Mouse (Mus musculus) T-cell, adult 2 months (primary cell): Measurements from ENCODE around the gene Cdc42ep2.
A peak's percentile ranks its signal among the peaks of the same experiment; 100 is the strongest.
"Not testable (repeated sequence)": the region's sequence is repeated elsewhere in the genome, so short reads cannot be mapped to it uniquely, and the experiment has no call there.

Experiments
- DNase-seq: peaks from one replicate; pipeline ENCODE4 v3.0.0; 2022; ENCODE audit warnings: low spot score

The Cdc42ep2 gene

GRCm38 (mm10) chr19:5912103-5913006, 12.3 kb downstream of the Cdc42ep2 start:
- peak; percentile 99 for DNase-seq

GRCm38 (mm10) chr19:5911430-5912102, 13.1 kb downstream of the Cdc42ep2 start:
- no peak for DNase-seq

DNA sequence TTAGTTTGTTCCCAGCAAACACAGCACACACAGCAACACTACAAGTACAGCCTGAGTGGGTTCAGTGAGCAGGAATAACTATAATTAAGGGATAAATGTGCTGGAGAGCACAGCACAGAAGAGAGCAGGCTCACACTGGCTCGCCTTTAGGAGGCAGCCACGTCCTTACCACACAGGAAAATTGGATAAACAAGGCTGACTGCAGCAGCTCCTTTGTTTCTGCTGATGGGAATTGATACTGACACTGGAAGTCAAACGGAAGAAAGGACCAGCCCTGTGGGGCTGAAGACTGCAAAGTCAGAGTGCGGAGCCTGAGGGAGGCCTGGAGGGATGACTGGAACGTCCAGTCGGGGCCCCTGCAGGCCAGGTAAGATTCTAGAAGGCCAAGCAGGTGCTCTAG, 14.4 kb downstream of the Cdc42ep2 start:
- no peak for DNase-seq

- no peak for DNase-seq
Measured at GRCm38 (mm10) chr19:5907275-5907674, 17.3 kb downstream of the Cdc42ep2 start.

DNA sequence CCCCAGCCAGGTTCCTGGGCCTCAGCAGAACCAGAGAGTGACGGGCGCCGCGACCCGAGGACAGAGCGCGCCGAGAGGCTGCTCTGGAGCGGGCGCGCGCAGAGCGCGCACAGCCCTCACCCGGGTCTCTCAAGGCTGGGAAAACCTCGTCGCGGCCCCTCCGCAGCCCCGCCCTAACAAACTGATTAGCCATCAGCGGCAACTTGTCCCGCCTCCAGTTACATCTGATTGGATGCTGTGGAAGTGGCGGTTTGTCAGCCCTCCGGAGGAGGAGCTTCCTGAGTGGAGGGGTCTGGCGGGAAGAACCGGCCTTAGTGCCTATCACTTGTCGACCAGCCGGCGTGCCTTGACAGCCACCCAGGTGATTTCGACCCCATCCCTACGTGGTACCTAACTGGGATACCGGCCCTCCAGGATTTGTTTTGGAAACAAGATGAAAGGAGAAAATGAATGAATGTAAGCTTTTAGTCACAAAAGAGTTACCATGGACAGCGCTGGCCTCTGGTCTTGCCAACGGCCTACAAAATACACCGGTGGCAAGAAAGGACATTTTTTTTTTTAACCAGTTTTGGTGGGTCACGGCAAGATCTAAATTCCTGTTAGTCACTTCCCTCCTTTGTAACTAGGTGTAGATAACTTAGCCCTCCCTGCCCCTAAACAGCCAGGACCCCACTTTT, 30.5 kb downstream of the Cdc42ep2 start, which contains the start of gene Tigd3:
Tigd3 (minus strand) TSS at position 148 of the 677 bp plus-strand sequence.
- DNase-seq: peak; percentile 87

- no peak for DNase-seq
Measured at GRCm38 (mm10) chr19:5893282-5894001, 31.2 kb downstream of the Cdc42ep2 start.

GRCm38 (mm10) chr19:5892735-5893134, 31.9 kb downstream of the Cdc42ep2 start:
- no peak for DNase-seq

DNA sequence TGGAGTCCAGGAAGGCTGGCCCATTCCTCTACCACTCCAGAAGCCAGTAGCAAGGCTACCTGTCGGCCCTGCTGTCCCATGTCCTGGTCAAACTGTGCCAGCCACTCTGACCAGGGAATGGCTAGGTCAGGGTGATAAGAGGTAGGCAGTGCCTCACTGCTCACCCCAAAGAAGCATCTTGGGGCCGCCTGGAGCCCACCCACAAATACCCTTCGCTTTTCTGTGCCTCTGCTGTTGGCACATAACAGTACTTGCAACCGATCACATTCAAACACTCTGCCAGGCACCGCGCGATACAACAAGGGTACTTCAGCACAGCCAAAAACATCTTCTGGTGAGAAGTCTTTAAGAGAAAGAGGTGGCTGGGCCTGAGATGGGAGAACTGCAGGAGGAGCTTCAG, 32.4 kb downstream of the Cdc42ep2 start:
- DNase-seq: no peak

DNA sequence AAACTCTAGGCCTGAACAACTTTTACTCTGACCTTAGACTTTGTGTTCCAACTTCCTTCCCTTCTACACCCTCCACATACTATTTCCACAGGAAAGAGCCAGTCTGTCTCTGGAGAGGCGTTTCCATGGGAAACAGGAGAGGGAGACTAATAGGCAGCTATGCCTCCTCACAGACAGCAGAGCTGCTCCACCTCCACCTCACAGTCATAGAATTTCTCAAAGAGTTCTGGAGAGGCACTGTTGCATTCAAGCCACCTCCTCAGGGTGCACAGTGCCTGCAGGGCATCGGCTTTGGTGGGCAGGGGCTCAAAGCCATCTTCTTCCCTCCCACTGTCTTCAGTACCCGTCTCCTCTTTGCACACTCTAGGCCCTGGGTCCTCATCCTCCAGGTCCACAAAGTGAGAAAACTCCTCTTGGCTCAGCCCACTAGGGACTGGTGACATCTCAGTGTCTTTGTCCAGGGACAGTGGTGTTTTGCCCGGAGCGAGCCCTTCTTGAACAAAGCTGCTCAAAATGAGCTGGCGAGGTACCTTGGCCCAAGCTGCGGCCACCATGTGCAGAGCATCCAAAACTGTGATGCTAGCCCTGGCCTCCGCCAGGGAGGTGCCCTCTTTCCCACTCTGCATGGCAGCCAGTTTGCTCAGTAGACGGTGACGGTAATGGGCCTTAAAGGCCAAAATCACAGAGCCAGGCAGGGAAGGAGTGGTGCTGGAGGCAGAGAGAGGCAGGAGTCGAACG, 32.9 kb downstream of the Cdc42ep2 start:
- no peak for DNase-seq

- DNase-seq: no peak
Measured at GRCm38 (mm10) chr19:5889211-5889610, 35.4 kb downstream of the Cdc42ep2 start.

DNA sequence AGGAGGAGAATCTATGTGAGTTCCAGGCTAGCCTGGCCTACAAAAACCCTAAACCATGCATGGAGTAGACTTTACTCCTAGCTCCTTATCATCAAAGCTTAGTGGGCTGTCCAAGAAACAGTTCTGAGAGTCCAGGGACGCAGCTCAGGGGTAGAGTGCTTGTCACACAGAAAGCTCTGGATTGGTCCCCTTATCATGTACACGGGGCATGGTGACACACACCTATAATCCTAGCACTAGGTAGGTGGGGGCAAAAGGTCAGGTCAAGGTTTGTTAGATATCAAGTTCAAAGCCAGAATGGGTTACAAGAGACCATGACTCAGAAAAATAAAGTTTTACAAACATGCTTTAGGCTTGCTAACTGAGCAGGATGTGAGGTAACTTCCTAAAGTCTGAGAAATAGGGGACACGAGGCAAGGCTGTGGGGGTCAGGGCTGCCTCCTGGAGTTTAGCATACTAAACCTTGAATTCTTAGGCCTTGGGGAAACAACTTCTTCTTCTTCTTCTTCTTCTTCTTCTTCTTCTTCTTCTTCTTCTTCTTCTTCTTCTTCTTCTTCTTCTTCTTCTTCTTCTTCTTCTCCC, 37.3 kb downstream of the Cdc42ep2 start:
- DNase-seq: no peak

- DNase-seq: no peak
Measured at GRCm38 (mm10) chr19:5885838-5886237, 38.8 kb downstream of the Cdc42ep2 start.

DNA sequence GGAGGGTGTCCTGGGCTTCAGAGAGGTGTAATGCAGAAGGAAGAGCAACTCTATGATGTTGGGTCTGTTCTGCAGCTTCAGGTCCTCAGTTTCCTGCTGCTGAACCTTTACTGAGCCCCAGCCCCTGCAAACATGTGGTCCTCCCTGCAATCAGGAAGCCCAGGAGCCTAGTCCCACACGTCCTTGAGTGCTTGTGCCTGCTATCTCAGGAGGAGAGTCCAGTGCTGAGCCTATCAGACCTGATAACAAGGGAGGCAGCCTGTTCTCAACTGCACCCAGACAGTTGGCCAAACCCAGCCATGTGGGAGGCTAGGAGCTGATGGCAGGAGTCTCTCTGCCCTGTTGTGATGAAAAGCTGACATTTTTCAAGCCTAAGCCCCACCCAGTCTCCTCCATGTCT, 40.7 kb downstream of the Cdc42ep2 start:
- DNase-seq: no peak

GRCm38 (mm10) chr19:5882079-5882478, 42.5 kb downstream of the Cdc42ep2 start:
- not testable (repeated sequence) for DNase-seq

DNA sequence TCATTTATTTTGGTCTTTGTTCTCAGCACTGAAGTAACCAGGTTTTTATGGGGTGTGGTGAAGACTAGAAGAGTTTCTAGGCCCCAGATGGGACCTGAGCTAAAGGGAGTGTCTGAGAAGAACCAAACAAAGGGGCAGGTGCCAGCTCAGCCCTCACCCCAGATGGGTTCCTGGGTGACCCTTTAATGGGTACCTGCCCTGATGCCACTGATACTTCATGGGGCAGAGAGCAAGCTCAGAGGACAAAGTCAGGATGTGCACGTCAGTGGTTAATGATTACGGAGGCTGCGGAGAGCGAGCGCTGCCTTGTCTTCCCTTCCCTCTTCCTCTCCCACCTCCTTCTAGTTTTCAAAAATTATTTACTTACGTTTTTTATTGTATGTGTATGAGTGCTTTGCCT, 43.5 kb downstream of the Cdc42ep2 start:
- no peak for DNase-seq

DNA sequence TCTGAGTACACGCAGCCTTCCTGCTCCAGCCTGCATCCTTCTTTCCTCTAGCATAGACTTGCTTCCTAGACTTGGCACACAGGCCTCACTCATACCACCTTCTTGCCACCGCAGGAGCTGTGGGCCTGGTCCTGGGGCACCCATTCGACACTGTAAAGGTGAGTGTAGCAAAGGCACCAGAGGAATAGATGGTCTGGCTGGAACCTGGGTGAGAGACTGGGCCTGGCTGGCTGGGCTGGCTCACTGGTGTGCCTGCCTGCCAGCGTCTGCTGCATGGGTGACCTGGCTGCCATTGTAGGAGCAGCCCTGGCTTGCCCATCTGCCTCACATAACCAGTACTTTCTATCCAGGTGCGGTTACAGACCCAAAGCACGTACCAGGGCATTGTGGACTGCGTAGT, 44.9 kb downstream of the Cdc42ep2 start:
- DNase-seq: no peak

DNA sequence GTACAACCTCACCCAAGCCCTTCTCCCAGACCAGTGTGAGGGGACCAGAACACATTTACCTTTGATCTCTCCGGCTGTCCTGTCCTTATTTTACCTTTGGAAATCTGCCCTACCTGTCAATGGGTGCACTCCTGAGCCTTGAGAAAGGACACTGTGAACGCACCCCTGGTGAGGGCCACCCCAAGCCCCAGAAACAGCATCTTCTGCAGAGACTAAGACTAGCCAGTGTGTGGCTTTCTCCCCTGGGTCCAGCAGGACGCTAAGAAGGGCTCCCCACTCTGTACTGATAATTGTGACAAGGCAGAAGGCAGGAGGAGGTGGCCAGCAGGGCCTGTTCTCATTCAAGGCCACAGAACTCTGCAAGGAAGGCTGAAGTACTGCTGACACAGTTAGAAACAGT, 45.7 kb downstream of the Cdc42ep2 start:
- no peak for DNase-seq

DNA sequence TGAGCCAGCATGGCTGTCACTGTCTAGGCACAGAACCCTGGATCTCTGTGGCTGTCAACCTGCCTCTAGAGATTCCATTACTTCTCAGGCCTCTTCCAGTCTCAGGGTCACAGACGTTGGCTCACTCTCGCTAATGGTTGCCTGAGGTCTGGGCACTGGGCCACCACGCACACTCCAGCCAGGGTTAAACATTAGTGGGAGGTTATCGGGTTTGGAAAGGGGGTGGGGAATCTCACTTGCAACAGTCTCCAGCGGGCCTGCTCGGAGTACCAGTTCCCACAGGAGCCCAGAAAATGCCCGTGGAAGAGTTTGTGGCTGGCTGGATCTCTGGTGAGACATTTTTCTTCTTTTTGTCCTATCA, 46.3 kb downstream of the Cdc42ep2 start:
- DNase-seq: no peak

DNA sequence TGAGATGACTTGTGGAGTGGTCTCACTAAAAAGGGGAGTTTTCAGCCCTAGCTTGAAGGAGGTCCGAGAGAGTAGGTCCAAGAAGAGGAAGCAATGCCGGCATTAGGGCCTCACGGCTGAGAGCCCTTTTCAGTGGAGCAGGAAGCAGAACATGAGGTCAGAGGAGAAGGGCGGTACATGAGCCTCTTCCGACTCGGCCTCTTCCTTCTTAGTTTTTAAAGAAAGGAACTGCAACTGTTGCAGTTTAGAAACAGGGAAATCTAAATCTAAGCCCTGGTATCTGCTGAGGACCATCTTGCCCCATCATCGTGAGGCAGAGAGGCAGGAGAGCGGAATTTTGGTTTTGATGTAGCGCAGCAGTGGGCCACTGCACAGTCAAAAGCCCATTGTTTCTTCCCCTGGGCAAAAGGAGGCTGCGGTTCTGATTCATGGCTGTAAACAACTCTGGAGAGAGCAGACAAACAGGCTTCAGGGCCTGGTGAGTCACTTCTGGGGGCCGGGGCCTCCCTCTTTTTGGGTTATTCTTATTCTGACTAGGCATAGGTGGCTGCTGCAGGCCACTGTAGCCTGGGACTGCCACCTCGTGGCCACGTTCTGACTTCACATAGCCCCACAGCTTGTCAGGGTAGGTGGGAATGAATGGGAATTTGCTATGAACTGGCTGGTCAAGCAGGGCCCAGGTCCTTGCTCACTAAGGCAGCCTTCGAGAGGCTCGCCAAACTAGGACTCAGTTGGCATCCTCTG, 46.8 kb downstream of the Cdc42ep2 start, which contains the start of gene Slc25a45:
Slc25a45 (plus strand) TSS at position 191 of the 744 bp plus-strand sequence.
- peak; percentile 84 for DNase-seq

DNA sequence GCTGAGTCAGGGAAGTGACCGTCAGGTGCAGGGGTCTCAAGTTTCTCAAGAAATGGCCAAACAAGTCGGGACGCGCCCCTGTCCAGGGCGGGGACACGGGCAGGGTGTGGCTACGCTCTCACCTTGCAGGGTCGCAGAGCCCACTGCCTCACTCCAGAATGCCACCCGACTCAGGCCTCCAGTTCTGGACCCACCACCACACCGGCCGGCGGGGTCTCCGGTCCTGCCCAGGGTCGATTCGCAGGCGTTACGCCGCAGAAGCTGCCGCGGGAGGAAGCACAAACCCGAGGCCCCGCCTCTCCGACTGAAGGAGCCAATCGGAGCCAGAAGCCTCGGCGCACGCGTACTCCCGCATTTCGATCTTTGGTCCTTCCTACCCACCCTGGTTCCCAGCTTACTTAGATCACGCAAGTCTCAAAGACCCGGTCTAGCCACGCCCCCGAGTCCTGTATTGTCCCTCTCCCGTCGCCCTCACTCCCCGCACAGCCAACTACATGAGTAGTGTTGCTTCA, 49.6 kb downstream of the Cdc42ep2 start, which contains the start of gene Frmd8:
Frmd8 (minus strand) TSS at position 306 of the 512 bp plus-strand sequence.
- DNase-seq: peak; percentile 92
